Mouse (Mus musculus) kidney, embryonic 15.5 days (tissue): ENCODE results near the gene Fndc7. TPM values are rescaled to one million over a fixed set of nuclear protein-coding genes. Genes with fewer than 3 reads are reported as not detected.

Source experiments
- ATAC-seq: fragments of 200-750 bp; cut with Nextera tagmentation; replicated peaks from 2 replicates; pipeline ENCODE4 v1.8.0; 2017; ENCODE audit warnings: moderate TSS enrichment; ENCODE audit not compliant: low FRiP score
- H3K27ac ChIP-seq: fragments of 300-500 bp; sonication (generic); 2 replicates; pipeline ENCODE4 v1.5.1; 2015; ENCODE audit warnings: mild to moderate bottlenecking, inconsistent platforms
- H3K27me3 ChIP-seq: fragments of 300-500 bp; sonication (generic); 2 replicates; pipeline ENCODE4 v1.6.1; 2015; ENCODE audit warnings: inconsistent platforms
- H3K36me3 ChIP-seq: fragments of 300-500 bp; sonication (generic); 2 replicates; pipeline ENCODE4 v1.6.1; 2015; ENCODE audit warnings: inconsistent platforms
- H3K4me1 ChIP-seq: fragments of 300-500 bp; sonication (generic); 2 replicates; pipeline ENCODE4 v1.6.1; 2015; ENCODE audit warnings: inconsistent platforms
- H3K4me2 ChIP-seq: fragments of 300-500 bp; sonication (generic); 2 replicates; pipeline ENCODE4 v1.6.1; 2015; ENCODE audit warnings: moderate library complexity, mild to moderate bottlenecking, inconsistent platforms
- H3K4me3 ChIP-seq: fragments of 300-500 bp; sonication (generic); replicated peaks from 2 replicates; pipeline ENCODE4 v1.5.1; 2015; ENCODE audit warnings: mild to moderate bottlenecking, inconsistent platforms
- H3K9ac ChIP-seq: fragments of 300-500 bp; sonication (generic); 2 replicates; pipeline ENCODE4 v1.6.1; 2015; ENCODE audit warnings: mild to moderate bottlenecking, inconsistent platforms
- H3K9me3 ChIP-seq: fragments of 300-500 bp; sonication (generic); replicated peaks from 2 replicates; pipeline ENCODE4 v1.6.1; 2016; ENCODE audit warnings: inconsistent platforms
- WGBS: fragments of 180-500 bp; shearing (Covaris S2); methylation state at CpG from one replicate; pipeline ENCODE4 v1.1.7; 2015; ENCODE audit warnings: mixed read lengths; 5-methylcytosine and 5-hydroxymethylcytosine counted together
- polyA plus RNA-seq: library from polyadenylated mRNA; unstranded; fragments of >200 nt; fragmentation: Nextera tagmentation; extraction: Ambion mirVana; gene quantifications from 2 replicates; pipeline ENCODE4 v1.2.1, GENCODE M21; 2015

Gene Fndc7
- polyA plus RNA-seq, 1 experiment from 2014 or later: not detected

GRCm38 (mm10) chr3:108911548-108912413 lies 22.0 kb upstream of the Fndc7 start, which contains the start of gene Prpf38b:
Prpf38b (minus strand) TSS chr3:108911727.
- Histone ChIP-seq H3K9ac (peak within 1 kb of the TSS; percentile 86), H3K4me3 (peak within 1 kb of the TSS; percentile 82), H3K4me2 (peak within 1 kb of the TSS; percentile 83), H3K36me3 (peaks cover 15% of the 10 kb centered on the region), H3K27ac (peak within 1 kb of the TSS; percentile 100), H3K27me3 (no peaks in the 10 kb centered on the region), H3K9me3 (no peaks in the 10 kb centered on the region), H3K4me1 (peaks cover 18% of the 10 kb centered on the region)
- ATAC-seq: peak; percentile 99
- WGBS: 1% methylated on average over 53 of the region's 53 CpGs

GRCm38 (mm10) chr3:108911081-108911547 lies 21.3 kb upstream of the Fndc7 start:
- under 1% methylated on average over 43 of the region's 44 CpGs for WGBS
- H3K4me1 ChIP-seq: peaks cover 18% of the 10 kb centered on the region
- peak overlapping the region; percentile 86 for H3K9ac ChIP-seq
- H3K4me3 ChIP-seq: peak overlapping the region; percentile 82
- peak; percentile 88 for ATAC-seq
- H3K27me3 ChIP-seq: no peaks in the 10 kb centered on the region
- H3K4me2 ChIP-seq: peak overlapping the region; percentile 83
- peak overlapping the region; percentile 100 for H3K27ac ChIP-seq
- peaks cover 21% of the 10 kb centered on the region for H3K36me3 ChIP-seq
- no peaks in the 10 kb centered on the region for H3K9me3 ChIP-seq

GRCm38 (mm10) chr3:108910303-108911080 lies 20.7 kb upstream of the Fndc7 start:
- no peak for ATAC-seq
- H3K4me1 ChIP-seq: peaks cover 18% of the 10 kb centered on the region
- no peaks in the 10 kb centered on the region for H3K27me3 ChIP-seq
- peak overlapping the region; percentile 82 for H3K4me3 ChIP-seq
- H3K36me3 ChIP-seq: peaks cover 26% of the 10 kb centered on the region
- H3K9ac ChIP-seq: peak overlapping the region; percentile 86
- peak overlapping the region; percentile 100 for H3K27ac ChIP-seq
- H3K9me3 ChIP-seq: no peaks in the 10 kb centered on the region
- peak overlapping the region; percentile 83 for H3K4me2 ChIP-seq
- WGBS: under 1% methylated on average over 31 of the region's 32 CpGs

- Histone ChIP-seq H3K4me1 (no peaks in the 10 kb centered on the region), H3K27me3 (no peaks in the 10 kb centered on the region), H3K36me3 (peaks cover 79% of the 10 kb centered on the region), H3K27ac (no peak overlapping the region), H3K4me3 (no peak overlapping the region), H3K9ac (no peak overlapping the region), H3K4me2 (no peak overlapping the region), H3K9me3 (no peaks in the 10 kb centered on the region)
- WGBS: 92% methylated on average over 6 of the region's 6 CpGs
- no peak for ATAC-seq
These were observed 13.1 kb upstream of the Fndc7 start for GRCm38 (mm10) chr3:108902934-108903333.

GRCm38 (mm10) chr3:108902038-108902437 lies 12.2 kb upstream of the Fndc7 start:
- no peaks in the 10 kb centered on the region for H3K9me3 ChIP-seq
- ATAC-seq: no peak
- H3K27ac ChIP-seq: no peak overlapping the region
- 60% methylated on average over 2 of the region's 2 CpGs for WGBS
- peaks cover 70% of the 10 kb centered on the region for H3K36me3 ChIP-seq
- H3K9ac ChIP-seq: no peak overlapping the region
- H3K4me1 ChIP-seq: no peaks in the 10 kb centered on the region
- no peaks in the 10 kb centered on the region for H3K27me3 ChIP-seq
- no peak overlapping the region for H3K4me2 ChIP-seq
- no peak overlapping the region for H3K4me3 ChIP-seq

GRCm38 (mm10) chr3:108900681-108901080 lies 10.9 kb upstream of the Fndc7 start:
- Histone ChIP-seq H3K27me3 (no peaks in the 10 kb centered on the region), H3K4me2 (no peak overlapping the region), H3K36me3 (peaks cover 58% of the 10 kb centered on the region), H3K9me3 (no peaks in the 10 kb centered on the region), H3K4me1 (no peaks in the 10 kb centered on the region), H3K4me3 (no peak overlapping the region), H3K9ac (no peak overlapping the region), H3K27ac (no peak overlapping the region)
- WGBS: 83% methylated on average over 5 of the region's 5 CpGs
- no peak for ATAC-seq

GRCm38 (mm10) chr3:108900147-108900546 lies 10.3 kb upstream of the Fndc7 start:
- H3K27me3 ChIP-seq: no peaks in the 10 kb centered on the region
- no peak overlapping the region for H3K9ac ChIP-seq
- no peak overlapping the region for H3K27ac ChIP-seq
- 91% methylated on average over 3 of the region's 3 CpGs for WGBS
- no peak overlapping the region for H3K4me3 ChIP-seq
- no peak for ATAC-seq
- H3K4me1 ChIP-seq: no peaks in the 10 kb centered on the region
- no peaks in the 10 kb centered on the region for H3K9me3 ChIP-seq
- H3K36me3 ChIP-seq: peaks cover 53% of the 10 kb centered on the region
- H3K4me2 ChIP-seq: no peak overlapping the region

- Histone ChIP-seq H3K27me3 (no peaks in the 10 kb centered on the region), H3K27ac (no peak overlapping the region), H3K36me3 (peaks cover 38% of the 10 kb centered on the region), H3K4me1 (no peaks in the 10 kb centered on the region), H3K4me2 (no peak overlapping the region), H3K9ac (no peak overlapping the region), H3K4me3 (no peak overlapping the region), H3K9me3 (no peaks in the 10 kb centered on the region)
- ATAC-seq: no peak
- whole genome bisulfite sequencing: 96% methylated on average over 4 of the region's 4 CpGs
These were observed 8.8 kb upstream of the Fndc7 start for GRCm38 (mm10) chr3:108898640-108899039.

- Histone ChIP-seq H3K4me2 (no peak overlapping the region), H3K4me1 (no peaks in the 10 kb centered on the region), H3K4me3 (no peak overlapping the region), H3K27me3 (no peaks in the 10 kb centered on the region), H3K27ac (no peak overlapping the region), H3K36me3 (no peaks in the 10 kb centered on the region), H3K9me3 (no peaks in the 10 kb centered on the region), H3K9ac (no peak overlapping the region)
- ATAC-seq: no peak
- 49% methylated on average over 4 of the region's 4 CpGs for WGBS
These were observed 3.1 kb upstream of the Fndc7 start for GRCm38 (mm10) chr3:108892914-108893313.

- H3K9ac ChIP-seq: no peak overlapping the region
- no peaks in the 10 kb centered on the region for H3K36me3 ChIP-seq
- WGBS: 84% methylated on average over 1 of the region's 1 CpGs
- H3K27ac ChIP-seq: no peak overlapping the region
- H3K9me3 ChIP-seq: no peaks in the 10 kb centered on the region
- no peak overlapping the region for H3K4me2 ChIP-seq
- no peak for ATAC-seq
- no peak overlapping the region for H3K4me3 ChIP-seq
- no peaks in the 10 kb centered on the region for H3K4me1 ChIP-seq
- H3K27me3 ChIP-seq: no peaks in the 10 kb centered on the region
These were observed 2.3 kb upstream of the Fndc7 start for GRCm38 (mm10) chr3:108892080-108892479.

- 91% methylated on average over 3 of the region's 3 CpGs for WGBS
- Histone ChIP-seq H3K27me3 (no peaks in the 10 kb centered on the region), H3K4me2 (no peak overlapping the region), H3K4me3 (no peak overlapping the region), H3K9ac (no peak overlapping the region), H3K9me3 (no peaks in the 10 kb centered on the region), H3K36me3 (no peaks in the 10 kb centered on the region), H3K4me1 (0 out of 2 replicates have a peak, but pooled peaks cover 6% of the 10 kb centered on the region), H3K27ac (no peak overlapping the region)
- no peak for ATAC-seq
These were observed 2.2 kb downstream of the Fndc7 start for GRCm38 (mm10) chr3:108887618-108887975.
